Mouse (Mus musculus) cerebellum, adult 2 months (tissue): ENCODE measurements around the gene Mosmo.

Experiments
- CTCF ChIP-seq: fragments of 200-500 bp; IDR thresholded peaks from 2 replicates; pipeline ENCODE4 v1.5.1; 2011; ENCODE audit warnings: low read depth, mild to moderate bottlenecking, control low read depth, low read length, moderate library complexity, borderline replicate concordance; ENCODE audit not compliant: insufficient read depth
- POLR2A ChIP-seq: fragments of 200-500 bp; IDR thresholded peaks from 2 replicates; pipeline ENCODE4 v1.6.1; 2011; ENCODE audit warnings: low read length, control low read depth, borderline replicate concordance; ENCODE audit not compliant: insufficient read depth

DNA sequence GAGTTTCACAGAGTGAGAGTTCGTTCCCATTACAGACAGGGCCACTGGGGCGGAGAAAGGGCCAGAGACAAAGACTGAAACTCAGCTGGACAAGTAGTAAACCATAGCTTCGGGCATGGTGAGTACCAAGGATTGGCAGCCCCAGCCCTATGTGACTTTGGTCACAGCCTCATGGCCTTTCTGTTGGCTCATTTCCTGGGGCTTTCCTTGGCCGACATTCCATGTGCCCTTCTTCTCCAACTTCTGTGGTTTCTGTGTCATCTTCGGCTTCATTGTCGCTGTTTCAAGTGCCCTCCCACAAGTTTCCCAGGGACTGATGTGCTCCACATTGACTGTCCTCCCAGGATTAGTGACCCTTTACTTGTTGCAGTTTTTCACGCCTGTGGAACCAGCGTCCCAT, 44.0 kb downstream of the Mosmo start:
- TF ChIP-seq CTCF (no peak), POLR2A (no peak)
